Mouse (Mus musculus): ENCODE results near the gene C1qtnf5.
A peak's percentile ranks its signal among the peaks of the same experiment; 100 is the strongest.
"Not testable (repeated sequence)": the region's sequence is repeated elsewhere in the genome, so short reads cannot be mapped to it uniquely, and the experiment has no call there.

C1qtnf5 gene

GRCm38 (mm10) chr9:44106596-44106995, 449 bp upstream of the C1qtnf5 start:
- no peak for DNase-seq (ENCODE audit: extremely low spot score)

GRCm38 (mm10) chr9:44107557-44108179, 623 bp downstream of the C1qtnf5 start:
- DNase-seq (ENCODE audit: extremely low spot score), result peak; percentile 54

- DNase-seq (ENCODE audit: extremely low spot score), result no peak
Measured at GRCm38 (mm10) chr9:44108269-44109055, 1.4 kb downstream of the C1qtnf5 start.

- peak; percentile 80 for DNase-seq (ENCODE audit: extremely low spot score)
Measured at GRCm38 (mm10) chr9:44109360-44110095, 2.5 kb downstream of the C1qtnf5 start.

- not testable (repeated sequence) for DNase-seq (ENCODE audit: extremely low spot score)
Measured at GRCm38 (mm10) chr9:44111909-44112308, 4.9 kb downstream of the C1qtnf5 start.

GRCm38 (mm10) chr9:44113105-44113789, 6.2 kb downstream of the C1qtnf5 start, which contains the start of the genes Gm49380 and Rnf26:
Gene Gm49380, minus strand, starts transcription at chr9:44113500.
Gene Rnf26, minus strand, starts transcription at chr9:44113517.
- DNase-seq (ENCODE audit: extremely low spot score), result peak; percentile 95

- no peak for DNase-seq (ENCODE audit: extremely low spot score)
Measured at GRCm38 (mm10) chr9:44114453-44114852, 7.4 kb downstream of the C1qtnf5 start.

GRCm38 (mm10) chr9:44115599-44115998, 8.6 kb downstream of the C1qtnf5 start:
- DNase-seq (ENCODE audit: extremely low spot score), result no peak

- DNase-seq (ENCODE audit: extremely low spot score), result no peak
Measured at GRCm38 (mm10) chr9:44116182-44116581, 9.1 kb downstream of the C1qtnf5 start.

GRCm38 (mm10) chr9:44119011-44119410, 12.0 kb downstream of the C1qtnf5 start:
- no peak for DNase-seq (ENCODE audit: extremely low spot score)

- no peak for DNase-seq (ENCODE audit: extremely low spot score)
Measured at GRCm38 (mm10) chr9:44119948-44120465, 13.0 kb downstream of the C1qtnf5 start.

GRCm38 (mm10) chr9:44124317-44124716, 17.3 kb downstream of the C1qtnf5 start:
- DNase-seq (ENCODE audit: extremely low spot score), result no peak

- DNase-seq (ENCODE audit: extremely low spot score), result no peak
Measured at GRCm38 (mm10) chr9:44125026-44125425, 18.0 kb downstream of the C1qtnf5 start.

- peak; percentile 85 for DNase-seq (ENCODE audit: extremely low spot score)
Measured at GRCm38 (mm10) chr9:44125546-44126428, 18.7 kb downstream of the C1qtnf5 start.

- no peak for DNase-seq (ENCODE audit: extremely low spot score)
Measured at GRCm38 (mm10) chr9:44126746-44127145, 19.7 kb downstream of the C1qtnf5 start.

- DNase-seq (ENCODE audit: extremely low spot score), result no peak
Measured at GRCm38 (mm10) chr9:44127351-44127801, 20.3 kb downstream of the C1qtnf5 start.

- DNase-seq (ENCODE audit: extremely low spot score), result no peak
Measured at GRCm38 (mm10) chr9:44129633-44130032, 22.6 kb downstream of the C1qtnf5 start.

GRCm38 (mm10) chr9:44130034-44130433, 23.0 kb downstream of the C1qtnf5 start:
- peak; percentile 81 for DNase-seq (ENCODE audit: extremely low spot score)

- peak; percentile 65 for DNase-seq (ENCODE audit: extremely low spot score)
Measured at GRCm38 (mm10) chr9:44130581-44131275, 23.7 kb downstream of the C1qtnf5 start.

- no peak for DNase-seq (ENCODE audit: extremely low spot score)
Measured at GRCm38 (mm10) chr9:44131276-44131590, 24.2 kb downstream of the C1qtnf5 start.
